Mouse (Mus musculus) retina, postnatal 1 day (tissue): ENCODE results near the gene Gm20896.
"Not testable (repeated sequence)": the region's sequence is repeated elsewhere in the genome, so short reads cannot be mapped to it uniquely, and the experiment has no call there.

Experiments
- DNase-seq: peaks from one replicate; pipeline ENCODE4 v3.0.0-alpha.2; 2012

The Gm20896 gene

DNA sequence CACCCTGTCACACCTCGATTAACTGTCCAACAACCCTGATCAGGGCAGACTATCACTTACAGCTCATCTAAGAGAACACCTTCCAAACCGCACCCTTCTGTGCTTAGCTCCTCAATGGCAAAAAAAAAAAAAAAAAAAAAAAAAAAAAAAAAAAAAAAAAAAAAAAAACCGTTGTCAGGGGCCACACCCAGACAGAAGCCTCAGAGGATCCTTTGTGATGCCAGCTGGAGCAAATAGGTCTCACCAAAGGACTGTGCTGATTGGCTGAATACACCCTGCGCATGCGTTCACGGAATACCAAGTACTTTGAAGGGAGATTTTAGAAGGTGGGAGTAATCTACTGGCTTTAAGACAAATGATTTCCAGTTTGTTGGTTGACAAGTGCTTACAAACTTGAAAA lies at the start of gene Gm20896:
Gene Gm20896 (minus strand): TSS at position 101 of the 400 bp plus-strand sequence.
- not testable (repeated sequence) for DNase-seq
